Mouse (Mus musculus) liver, embryonic 13.5 days (tissue): ENCODE results near the gene Zdhhc1. TPM values are rescaled to one million over a fixed set of nuclear protein-coding genes. Genes with fewer than 3 reads are reported as not detected.

Experiments
- ATAC-seq: fragments of 200-750 bp; cut with Nextera tagmentation; 2 replicates; pipeline ENCODE4 v1.8.0; 2017; ENCODE audit warnings: low read depth, mild to moderate bottlenecking, moderate number of reproducible peaks, moderate library complexity
- DNase-seq: peaks from one replicate; pipeline ENCODE4 v3.0.0; 2022
- H3K27ac ChIP-seq: fragments of 300-500 bp; sonication (generic); 2 replicates; pipeline ENCODE4 v1.5.1; 2015; ENCODE audit warnings: moderate library complexity, mild to moderate bottlenecking, inconsistent platforms
- H3K27me3 ChIP-seq: fragments of 300-500 bp; sonication (generic); 2 replicates; pipeline ENCODE4 v1.6.1; 2015; ENCODE audit warnings: mild to moderate bottlenecking, inconsistent platforms
- H3K36me3 ChIP-seq: fragments of 300-500 bp; sonication (generic); 2 replicates; pipeline ENCODE4 v1.6.1; 2015; ENCODE audit warnings: mild to moderate bottlenecking, inconsistent platforms
- H3K4me1 ChIP-seq: fragments of 300-500 bp; sonication (generic); replicated peaks from 2 replicates; pipeline ENCODE4 v1.6.1; 2015; ENCODE audit warnings: inconsistent platforms
- H3K4me2 ChIP-seq: fragments of 300-500 bp; sonication (generic); 2 replicates; pipeline ENCODE4 v1.6.1; 2015; ENCODE audit warnings: inconsistent platforms, mild to moderate bottlenecking, moderate library complexity
- H3K4me3 ChIP-seq: fragments of 300-500 bp; sonication (generic); replicated peaks from 2 replicates; pipeline ENCODE4 v1.5.1; 2015; ENCODE audit warnings: mild to moderate bottlenecking, inconsistent platforms
- H3K9ac ChIP-seq: fragments of 300-500 bp; sonication (generic); 2 replicates; pipeline ENCODE4 v1.6.1; 2015; ENCODE audit warnings: mild to moderate bottlenecking, inconsistent platforms
- H3K9me3 ChIP-seq: fragments of 300-500 bp; sonication (generic); replicated peaks from 2 replicates; pipeline ENCODE4 v1.6.1; 2016; ENCODE audit warnings: inconsistent platforms
- WGBS: fragments of 180-500 bp; shearing (Covaris S2); methylation state at CpG from one replicate; pipeline ENCODE4 v1.1.7; 2015; ENCODE audit not compliant: insufficient replicate concordance; 5-methylcytosine and 5-hydroxymethylcytosine counted together
- polyA plus RNA-seq: library from polyadenylated mRNA; unstranded; fragments of >200 nt; fragmentation: Nextera tagmentation; extraction: Ambion mirVana; gene quantifications from 2 replicates; pipeline ENCODE4 v1.2.1, GENCODE M21; 2015

The Zdhhc1 gene
- polyA plus RNA-seq, 1 experiment from 2014 or later, result 2.1 TPM

DNA sequence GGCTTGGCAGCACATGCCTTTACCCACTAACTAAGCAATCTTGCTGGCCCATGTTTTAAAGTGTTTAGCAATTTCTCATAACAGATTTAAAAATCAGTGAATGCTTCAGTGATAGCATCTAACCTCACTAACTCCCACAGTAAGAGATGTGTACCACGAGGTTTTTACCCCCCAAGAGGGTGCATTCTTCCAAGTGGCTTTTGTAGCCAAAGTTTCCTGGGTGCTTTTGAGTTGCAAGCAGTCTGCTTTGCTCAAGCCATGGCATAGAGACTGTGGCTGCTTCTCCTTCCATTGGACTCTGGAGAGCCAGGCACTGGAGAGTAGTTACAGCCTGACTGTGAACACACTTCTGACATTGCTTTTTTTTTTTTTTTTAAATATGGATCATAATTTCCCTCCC lies 7.4 kb downstream of the Zdhhc1 start:
- 19% methylated on average over 1 of the region's 1 CpGs for WGBS

DNA sequence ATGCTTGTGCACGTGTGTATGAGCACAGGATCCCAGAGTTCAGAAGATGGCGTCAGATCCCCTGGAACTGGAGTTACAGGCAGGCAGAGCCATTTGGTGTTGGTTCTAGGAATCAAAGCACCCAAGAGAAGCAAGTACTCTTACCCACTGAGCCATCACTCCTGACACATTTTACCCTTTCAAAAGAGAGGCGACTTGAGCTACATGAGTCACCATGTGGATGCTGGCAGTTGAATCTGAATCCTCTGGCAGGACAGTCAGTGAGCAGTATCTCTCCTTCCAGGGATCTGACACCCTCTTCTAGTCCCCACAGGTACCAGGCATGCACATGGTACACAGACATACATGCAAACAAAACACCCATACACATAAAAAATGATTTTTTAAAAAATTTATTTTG lies 8.6 kb downstream of the Zdhhc1 start:
- Histone ChIP-seq H3K4me3 (no peak overlapping the region), H3K4me2 (no peak overlapping the region), H3K36me3 (no peaks in the 10 kb centered on the region), H3K9me3 (no peaks in the 10 kb centered on the region), H3K27me3 (no peaks in the 10 kb centered on the region), H3K4me1 (peaks cover 14% of the 10 kb centered on the region), H3K27ac (no peak overlapping the region), H3K9ac (no peak overlapping the region)
- WGBS, result 55% methylated on average over 3 of the region's 3 CpGs
- ATAC-seq (no peak), DNase-seq (no peak)

More for the DNA sequence above, 7.4 kb downstream of the Zdhhc1 start:
- Histone ChIP-seq H3K4me1 (peaks cover 14% of the 10 kb centered on the region), H3K36me3 (no peaks in the 10 kb centered on the region), H3K9me3 (no peaks in the 10 kb centered on the region), H3K4me3 (no peak overlapping the region), H3K9ac (no peak overlapping the region), H3K27ac (no peak overlapping the region), H3K4me2 (no peak overlapping the region), H3K27me3 (no peaks in the 10 kb centered on the region)
- DNase-seq (no peak), ATAC-seq (no peak)

- H3K4me3 ChIP-seq, result no peak overlapping the region
- WGBS, result 58% methylated on average over 2 of the region's 2 CpGs
- no peaks in the 10 kb centered on the region for H3K36me3 ChIP-seq
- H3K4me1 ChIP-seq, result no peaks in the 10 kb centered on the region
- H3K27me3 ChIP-seq, result peaks cover 6% of the 10 kb centered on the region; the same call in 1 of the 2 replicates
- H3K4me2 ChIP-seq, result no peak overlapping the region
- H3K9ac ChIP-seq, result no peak overlapping the region
- ATAC-seq, result no peak
- H3K27ac ChIP-seq, result no peak overlapping the region
- no peaks in the 10 kb centered on the region for H3K9me3 ChIP-seq
- DNase-seq, result peak; percentile 25
Measured at GRCm38 (mm10) chr8:105484392-105484791, 12.3 kb downstream of the Zdhhc1 start.

GRCm38 (mm10) chr8:105484030-105484368 lies 12.7 kb downstream of the Zdhhc1 start:
- peaks cover 6% of the 10 kb centered on the region; the same call in 1 of the 2 replicates for H3K27me3 ChIP-seq
- H3K4me1 ChIP-seq, result no peaks in the 10 kb centered on the region
- H3K4me3 ChIP-seq, result no peak overlapping the region
- no peak for DNase-seq
- H3K36me3 ChIP-seq, result no peaks in the 10 kb centered on the region
- H3K4me2 ChIP-seq, result no peak overlapping the region
- WGBS, result 63% methylated on average over 3 of the region's 3 CpGs
- H3K27ac ChIP-seq, result no peak overlapping the region
- ATAC-seq, result no peak
- H3K9me3 ChIP-seq, result no peaks in the 10 kb centered on the region
- H3K9ac ChIP-seq, result no peak overlapping the region

GRCm38 (mm10) chr8:105483212-105484029 lies 13.3 kb downstream of the Zdhhc1 start:
- no peak overlapping the region for H3K4me3 ChIP-seq
- no peak for ATAC-seq

GRCm38 (mm10) chr8:105482123-105482522 lies 14.6 kb downstream of the Zdhhc1 start:
- WGBS, result 80% methylated on average over 8 of the region's 8 CpGs
- no peak overlapping the region for H3K4me3 ChIP-seq
- ATAC-seq (no peak), DNase-seq (no peak)
- no peaks in the 10 kb centered on the region for H3K9me3 ChIP-seq
- H3K4me1 ChIP-seq, result no peaks in the 10 kb centered on the region
- no peaks in the 10 kb centered on the region for H3K36me3 ChIP-seq
- H3K9ac ChIP-seq, result no peak overlapping the region
- H3K27ac ChIP-seq, result no peak overlapping the region
- no peak overlapping the region for H3K4me2 ChIP-seq
- peaks cover 6% of the 10 kb centered on the region; the same call in 1 of the 2 replicates for H3K27me3 ChIP-seq

More at GRCm38 (mm10) chr8:105483212-105484029, 13.3 kb downstream of the Zdhhc1 start:
- Histone ChIP-seq H3K9me3 (no peaks in the 10 kb centered on the region), H3K4me2 (no peak overlapping the region), H3K36me3 (no peaks in the 10 kb centered on the region), H3K27ac (no peak overlapping the region), H3K9ac (no peak overlapping the region), H3K27me3 (peaks cover 6% of the 10 kb centered on the region; the same call in 1 of the 2 replicates), H3K4me1 (no peaks in the 10 kb centered on the region)
- WGBS, result 46% methylated on average over 14 of the region's 14 CpGs
- DNase-seq, result peak; percentile 20

- DNase-seq, result no peak
- no peak for ATAC-seq
- H3K4me2 ChIP-seq, result no peak overlapping the region
- no peak overlapping the region for H3K27ac ChIP-seq
- H3K9me3 ChIP-seq, result no peaks in the 10 kb centered on the region
- no peak overlapping the region for H3K4me3 ChIP-seq
- no peaks in the 10 kb centered on the region for H3K36me3 ChIP-seq
- H3K4me1 ChIP-seq, result 0 out of 2 replicates have a peak, but pooled peaks cover 5% of the 10 kb centered on the region
- WGBS, result 55% methylated on average over 6 of the region's 6 CpGs
- no peak overlapping the region for H3K9ac ChIP-seq
- H3K27me3 ChIP-seq, result peaks cover 8% of the 10 kb centered on the region
Measured at GRCm38 (mm10) chr8:105481453-105481852, 15.2 kb downstream of the Zdhhc1 start.

- DNase-seq (no peak), ATAC-seq (no peak)
- Histone ChIP-seq H3K4me2 (no peak overlapping the region), H3K27ac (no peak overlapping the region), H3K4me3 (no peak overlapping the region), H3K36me3 (no peaks in the 10 kb centered on the region), H3K4me1 (0 out of 2 replicates have a peak, but pooled peaks cover 5% of the 10 kb centered on the region), H3K9me3 (no peaks in the 10 kb centered on the region), H3K9ac (no peak overlapping the region), H3K27me3 (peaks cover 12% of the 10 kb centered on the region)
- WGBS, result 19% methylated on average over 2 of the region's 2 CpGs
Measured at GRCm38 (mm10) chr8:105481013-105481412, 15.7 kb downstream of the Zdhhc1 start.

- DNase-seq (no peak), ATAC-seq (no peak)
- H3K4me2 ChIP-seq, result no peak overlapping the region
- 70% methylated on average over 3 of the region's 3 CpGs for WGBS
- no peak overlapping the region for H3K27ac ChIP-seq
- H3K36me3 ChIP-seq, result no peaks in the 10 kb centered on the region
- no peak overlapping the region for H3K9ac ChIP-seq
- no peak overlapping the region for H3K4me3 ChIP-seq
- peaks cover 20% of the 10 kb centered on the region for H3K4me1 ChIP-seq
- H3K27me3 ChIP-seq, result peaks cover 44% of the 10 kb centered on the region
- H3K9me3 ChIP-seq, result no peaks in the 10 kb centered on the region
Measured at GRCm38 (mm10) chr8:105477792-105478191, 18.9 kb downstream of the Zdhhc1 start.

GRCm38 (mm10) chr8:105476628-105477413 lies 19.9 kb downstream of the Zdhhc1 start:
- Histone ChIP-seq H3K4me2 (no peak overlapping the region), H3K4me1 (peaks cover 29% of the 10 kb centered on the region), H3K9ac (no peak overlapping the region), H3K27ac (no peak overlapping the region), H3K27me3 (peaks cover 49% of the 10 kb centered on the region), H3K9me3 (no peaks in the 10 kb centered on the region), H3K4me3 (no peak overlapping the region), H3K36me3 (no peaks in the 10 kb centered on the region)
- DNase-seq (peak; percentile 49), ATAC-seq (no peak; the same call in 1 of the 2 replicates)
- 40% methylated on average over 25 of the region's 25 CpGs for WGBS

- Histone ChIP-seq H3K4me2 (no peak overlapping the region), H3K27me3 (peaks cover 55% of the 10 kb centered on the region), H3K4me3 (no peak overlapping the region), H3K36me3 (no peaks in the 10 kb centered on the region), H3K9me3 (no peaks in the 10 kb centered on the region), H3K9ac (no peak overlapping the region), H3K4me1 (peaks cover 36% of the 10 kb centered on the region), H3K27ac (no peak overlapping the region)
- DNase-seq (no peak), ATAC-seq (no peak)
- 74% methylated on average over 7 of the region's 7 CpGs for WGBS
Measured at GRCm38 (mm10) chr8:105476161-105476560, 20.5 kb downstream of the Zdhhc1 start.
